Mouse (Mus musculus) liver, adult 2 months (tissue): ENCODE results near the gene Npr3. TPM values are rescaled to one million over a fixed set of nuclear protein-coding genes. Genes with fewer than 3 reads are reported as not detected.
"Not testable (repeated sequence)": the region's sequence is repeated elsewhere in the genome, so short reads cannot be mapped to it uniquely, and the experiment has no call there.

Source experiments
- DNase-seq: peaks from one replicate; pipeline ENCODE4 v3.0.0-alpha.2; 2011; ENCODE audit warnings: low read depth, low spot score; ENCODE audit errors: extremely low read depth
- H3K27ac ChIP-seq: fragments of 200-500 bp; replicated peaks from 2 replicates; pipeline ENCODE4 v1.5.1; 2012; ENCODE audit warnings: low read depth, mild to moderate bottlenecking, control low read depth, inconsistent platforms, low read length; ENCODE audit not compliant: insufficient read depth
- H3K27me3 ChIP-seq: fragments of 200-500 bp; 2 replicates; pipeline ENCODE4 v1.6.1; 2012; ENCODE audit warnings: mild to moderate bottlenecking, moderate library complexity, low read length, inconsistent platforms; ENCODE audit not compliant: control insufficient read depth, insufficient read depth
- H3K36me3 ChIP-seq: fragments of 200-500 bp; 2 replicates; pipeline ENCODE4 v1.6.1; 2012; ENCODE audit warnings: low read length, inconsistent platforms; ENCODE audit not compliant: control insufficient read depth, insufficient read depth
- H3K4me1 ChIP-seq: fragments of 200-500 bp; 2 replicates; pipeline ENCODE4 v1.6.1; 2011; ENCODE audit warnings: low read length; ENCODE audit not compliant: control insufficient read depth, insufficient read depth
- H3K4me3 ChIP-seq: fragments of 200-500 bp; 2 replicates; pipeline ENCODE4 v1.5.1; 2011; ENCODE audit warnings: low read depth, mild to moderate bottlenecking, control low read depth, low read length, moderate library complexity; ENCODE audit not compliant: insufficient read depth
- H3K79me2 ChIP-seq: fragments of 200-500 bp; 2 replicates; pipeline ENCODE4 v1.6.1; 2012; ENCODE audit warnings: inconsistent platforms, mild to moderate bottlenecking, low read length, moderate library complexity; ENCODE audit not compliant: control insufficient read depth, insufficient read depth
- H3K9ac ChIP-seq: fragments of 200-500 bp; 2 replicates; pipeline ENCODE4 v1.6.1; 2012; ENCODE audit warnings: low read depth, mild to moderate bottlenecking, control low read depth, inconsistent platforms, low read length
- CTCF ChIP-seq: fragments of 200-500 bp; IDR thresholded peaks from 2 replicates; pipeline ENCODE4 v1.5.1; 2011; ENCODE audit warnings: low read depth, low read length, control low read depth
- POLR2A ChIP-seq: fragments of 200-500 bp; IDR thresholded peaks from 2 replicates; pipeline ENCODE4 v1.6.1; 2011; ENCODE audit warnings: low read length, control low read depth; ENCODE audit not compliant: insufficient read depth; ENCODE audit errors: extremely low read depth
- WGBS: fragments of 180-500 bp; shearing (Covaris S2); methylation state at CpG from one replicate; pipeline ENCODE4 v1.1.7; 2018; 5-methylcytosine and 5-hydroxymethylcytosine counted together
- polyA plus RNA-seq: library from polyadenylated mRNA; depleted of rRNA; stranded (reverse); fragments of >200 nt; gene quantifications from 2 replicates; pipeline ENCODE4 v1.2.3, GENCODE M21; 2012; rRNA removed
- total RNA-seq: library from RNA; depleted of rRNA; stranded (reverse); fragments of >200 nt; gene quantifications from 2 replicates; pipeline ENCODE4 v1.2.3, GENCODE M21; 2014; rRNA removed

The Npr3 gene
- total and polyA plus RNA-seq, 2 experiments, result 0.73 to 2.3 TPM

- Histone ChIP-seq H3K4me3 (no peak overlapping the region), H3K27ac (no peak overlapping the region), H3K9ac (no peak overlapping the region), H3K4me1 (no peaks in the 10 kb centered on the region), H3K27me3 (no peaks in the 10 kb centered on the region), H3K36me3 (no peaks in the 10 kb centered on the region), H3K79me2 (no peaks in the 10 kb centered on the region)
- TF ChIP-seq POLR2A (no peak), CTCF (no peak)
- 63% methylated on average over 1 of the region's 1 CpGs for WGBS
- no peak for DNase-seq
Observed at GRCm38 (mm10) chr15:11835913-11836312, 71.2 kb downstream of the Npr3 start.

DNA sequence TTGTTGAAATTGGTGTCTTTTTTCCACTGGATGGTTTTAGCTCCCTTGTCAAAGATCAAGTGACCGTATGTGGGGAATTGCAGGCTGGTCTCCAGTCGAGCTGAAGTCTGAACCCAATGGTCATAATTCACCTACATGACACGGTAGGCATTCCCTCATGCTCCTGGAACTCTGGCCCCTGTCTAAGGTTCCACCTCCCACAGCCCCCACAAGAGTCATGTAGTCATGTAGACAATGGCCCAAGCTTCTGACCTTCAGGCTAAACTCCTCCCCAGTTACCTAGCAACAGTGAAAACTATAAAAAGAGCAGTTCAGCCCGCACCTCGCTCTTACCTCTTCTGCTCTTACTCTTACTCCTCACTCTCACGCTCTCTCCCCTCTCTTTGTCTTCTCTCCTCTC, 84.7 kb downstream of the Npr3 start:
- 82% methylated on average over 6 of the region's 6 CpGs for WGBS
- H3K36me3 ChIP-seq, H3K27ac ChIP-seq, H3K4me1 ChIP-seq, H3K9ac ChIP-seq, H3K79me2 ChIP-seq, DNase-seq, H3K27me3 ChIP-seq, H3K4me3 ChIP-seq: not testable (repeated sequence)

DNA sequence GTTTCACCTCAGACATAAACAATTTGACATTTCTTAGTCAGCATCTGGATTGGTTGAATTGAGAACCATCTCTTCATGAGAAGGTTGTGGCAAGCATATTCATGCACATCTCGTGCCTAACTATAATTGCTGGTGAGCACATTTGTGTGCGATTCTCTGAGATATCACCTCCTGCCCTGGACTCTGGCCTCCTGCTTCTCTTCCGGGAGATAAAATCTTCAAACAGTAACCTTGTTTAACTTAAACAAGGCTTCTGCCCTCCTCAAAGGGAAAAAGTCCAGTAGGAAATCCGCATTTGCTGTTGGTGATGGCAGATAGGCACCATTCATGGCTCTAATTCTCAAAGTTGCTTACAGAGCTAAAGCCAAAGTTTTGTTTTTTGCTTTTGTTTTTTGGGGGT, 91.5 kb downstream of the Npr3 start:
- Histone ChIP-seq H3K79me2 (no peaks in the 10 kb centered on the region), H3K4me3 (no peak overlapping the region), H3K9ac (no peak overlapping the region), H3K27me3 (no peaks in the 10 kb centered on the region), H3K4me1 (peaks cover 2% of the 10 kb centered on the region; the same call in 1 of the 2 replicates), H3K27ac (no peak overlapping the region), H3K36me3 (no peaks in the 10 kb centered on the region)
- WGBS, result 19% methylated on average over 4 of the region's 4 CpGs
- no peak for TF ChIP-seq CTCF
- TF ChIP-seq POLR2A, result no peak
- no peak for DNase-seq

GRCm38 (mm10) chr15:11803576-11803975, 103.5 kb downstream of the Npr3 start:
- H3K4me3 ChIP-seq, result no peak overlapping the region
- no peak for DNase-seq
- H3K4me1 ChIP-seq, result peaks cover 5% of the 10 kb centered on the region
- no peak for TF ChIP-seq POLR2A
- no peak for TF ChIP-seq CTCF
- H3K9ac ChIP-seq, result no peak overlapping the region
- WGBS, result 68% methylated on average over 4 of the region's 4 CpGs
- no peaks in the 10 kb centered on the region for H3K36me3 ChIP-seq
- no peaks in the 10 kb centered on the region for H3K79me2 ChIP-seq
- H3K27me3 ChIP-seq, result no peaks in the 10 kb centered on the region
- H3K27ac ChIP-seq, result no peak overlapping the region

- Histone ChIP-seq H3K4me3 (no peak overlapping the region), H3K27ac (0 out of 2 replicates have a peak overlapping the region, but pooled peaks have one; percentile 24), H3K4me1 (peaks cover 2% of the 10 kb centered on the region; the same call in 1 of the 2 replicates), H3K79me2 (no peaks in the 10 kb centered on the region), H3K9ac (no peak overlapping the region), H3K36me3 (no peaks in the 10 kb centered on the region), H3K27me3 (no peaks in the 10 kb centered on the region)
- TF ChIP-seq POLR2A, result no peak
- TF ChIP-seq CTCF, result no peak
- DNase-seq, result no peak
- WGBS, result 58% methylated on average over 13 of the region's 13 CpGs
Observed at GRCm38 (mm10) chr15:11801863-11802722, 105.0 kb downstream of the Npr3 start.

DNA sequence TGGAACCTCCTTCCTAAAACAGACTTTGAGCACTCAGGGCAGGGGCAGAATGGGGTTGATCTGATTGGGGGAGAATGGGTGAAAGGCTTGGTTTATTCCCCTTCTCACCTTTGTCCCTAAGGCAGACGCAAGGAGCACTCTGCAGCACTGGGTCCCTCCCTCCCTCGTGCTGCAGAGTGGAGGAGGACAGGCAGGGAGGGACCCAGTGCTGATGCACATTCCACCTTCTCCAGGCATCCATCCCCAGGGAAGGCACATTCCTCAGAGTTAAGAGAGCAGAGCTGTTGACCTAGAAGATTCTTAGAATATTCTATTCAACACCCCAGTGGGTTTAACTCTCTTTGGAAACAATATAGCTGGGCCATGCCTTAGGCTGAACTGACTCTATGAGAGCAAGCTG, 112.5 kb downstream of the Npr3 start:
- Histone ChIP-seq H3K4me3 (no peak overlapping the region), H3K27me3 (no peaks in the 10 kb centered on the region), H3K27ac (no peak overlapping the region), H3K79me2 (no peaks in the 10 kb centered on the region), H3K4me1 (no peaks in the 10 kb centered on the region), H3K9ac (no peak overlapping the region), H3K36me3 (no peaks in the 10 kb centered on the region)
- 74% methylated on average over 2 of the region's 2 CpGs for WGBS
- no peak for TF ChIP-seq POLR2A
- TF ChIP-seq CTCF, result no peak
- no peak for DNase-seq

Other genes with a start within 250 kb of the Npr3 start
- 37.6 and 63.4 TPM in 2 replicates for gene Sub1, start 89.7 kb upstream of the Npr3 start, total RNA-seq
- gene Sub1, start 89.7 kb upstream of the Npr3 start, polyA plus RNA-seq, result 2.4 and 2.8 TPM in 2 replicates
- gene Zfr, start 210.5 kb upstream of the Npr3 start, total RNA-seq, result 34.2 and 36.7 TPM in 2 replicates
- gene Zfr, start 210.5 kb upstream of the Npr3 start, polyA plus RNA-seq, result 46.2 and 61.6 TPM in 2 replicates